Mouse (Mus musculus): ENCODE measurements around the gene Tgfbrap1. TPM values are rescaled to one million over a fixed set of nuclear protein-coding genes. Genes with fewer than 3 reads are reported as not detected.

The Tgfbrap1 gene
- polyA plus RNA-seq, 1 experiment: 28.7 TPM

DNA sequence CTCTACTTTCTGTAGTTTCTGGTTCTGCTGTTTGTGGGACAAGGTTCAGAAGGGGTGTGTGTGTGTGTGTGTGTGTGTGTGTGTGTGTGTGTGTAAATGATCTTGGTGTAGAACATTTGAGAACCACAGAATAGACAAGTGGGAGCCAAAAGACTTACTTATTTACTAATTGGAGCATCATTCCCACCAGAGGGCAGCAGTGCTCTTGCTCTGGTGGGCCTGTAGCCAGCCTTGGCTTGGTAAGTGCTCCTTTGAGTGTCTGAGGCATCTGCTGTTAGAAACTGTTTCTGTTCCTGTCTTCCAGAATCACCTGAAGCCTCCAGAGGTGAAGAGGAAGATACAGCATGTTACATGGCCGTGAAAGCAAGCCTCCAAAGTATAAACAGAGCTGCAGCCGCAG lies 14.4 kb upstream of the Tgfbrap1 start:
- DNase-seq (ENCODE audit: low read depth): no peak

DNA sequence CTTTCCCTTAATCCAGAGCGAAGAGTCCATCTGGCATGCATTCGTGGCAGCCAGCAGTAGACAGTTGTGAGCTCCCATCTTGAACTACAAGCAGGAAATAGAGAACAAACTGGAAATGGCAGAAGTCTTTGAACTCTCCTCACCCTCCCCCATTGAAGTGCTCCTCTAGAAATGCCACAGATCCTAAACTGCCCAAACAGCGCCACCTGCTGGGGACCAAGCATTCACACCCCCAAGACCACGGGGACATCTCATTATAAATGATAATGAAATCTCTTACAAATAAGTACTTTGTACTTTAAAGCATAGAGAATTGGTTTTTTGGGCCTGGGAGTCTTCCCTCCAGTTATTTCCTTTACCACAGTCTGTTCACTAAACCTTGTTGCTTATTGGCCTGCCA lies 12.1 kb upstream of the Tgfbrap1 start:
- DNase-seq (ENCODE audit: low read depth): no peak

GRCm38 (mm10) chr1:43108729-43109128 lies 10.3 kb upstream of the Tgfbrap1 start:
- DNase-seq (ENCODE audit: low read depth): no peak

- DNase-seq (ENCODE audit: low read depth): no peak
These were observed 4.2 kb downstream of the Tgfbrap1 start for GRCm38 (mm10) chr1:43094206-43094605.

DNA sequence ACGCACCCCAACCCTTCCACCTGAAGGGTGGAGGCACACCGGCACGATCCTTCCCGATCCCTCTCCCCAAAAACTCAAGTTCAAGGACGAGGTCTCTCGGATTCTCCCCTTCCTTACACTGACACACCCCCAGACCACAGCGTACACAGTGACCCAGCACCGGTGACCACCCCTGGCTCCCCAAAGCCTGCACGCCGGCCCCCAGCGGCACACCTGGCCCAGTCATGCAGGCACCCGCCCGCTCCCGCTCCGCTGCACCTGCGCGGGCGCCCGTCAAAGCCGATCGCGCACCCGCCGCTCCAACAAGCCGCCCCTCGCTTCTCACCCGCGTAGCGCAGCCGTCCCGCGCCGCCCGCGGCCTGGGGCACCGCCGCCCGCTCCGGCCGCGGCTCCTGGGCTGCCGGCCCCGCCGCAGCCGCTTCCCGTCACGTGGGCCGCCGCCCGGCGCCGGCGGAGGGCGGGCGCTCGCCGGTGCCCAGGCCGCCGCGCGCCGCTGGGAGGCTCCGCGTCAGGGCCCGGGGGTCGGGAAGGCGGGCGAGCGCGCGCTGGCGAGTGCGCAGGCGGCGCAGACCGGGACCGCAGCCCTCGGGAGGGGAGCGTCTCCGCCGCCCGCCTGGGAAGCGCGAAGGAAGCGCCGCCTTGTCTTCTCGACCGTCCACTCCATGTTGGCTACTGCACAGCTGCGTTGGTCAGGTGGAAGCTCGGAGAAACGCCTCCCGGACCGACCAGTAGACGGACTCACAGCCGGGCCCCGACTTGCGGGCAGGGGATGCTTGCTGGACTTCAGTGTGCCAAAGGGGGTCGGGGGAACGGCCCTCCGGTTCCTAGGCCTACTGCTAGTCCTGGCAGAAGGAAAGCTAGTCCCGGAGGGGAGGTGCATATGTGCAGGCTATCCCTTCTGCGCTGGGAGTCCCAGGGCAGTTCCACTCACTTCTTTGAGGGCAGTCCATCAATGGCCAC lies 6.1 kb downstream of the Tgfbrap1 start:
- no peak for DNase-seq (ENCODE audit: low read depth)

DNA sequence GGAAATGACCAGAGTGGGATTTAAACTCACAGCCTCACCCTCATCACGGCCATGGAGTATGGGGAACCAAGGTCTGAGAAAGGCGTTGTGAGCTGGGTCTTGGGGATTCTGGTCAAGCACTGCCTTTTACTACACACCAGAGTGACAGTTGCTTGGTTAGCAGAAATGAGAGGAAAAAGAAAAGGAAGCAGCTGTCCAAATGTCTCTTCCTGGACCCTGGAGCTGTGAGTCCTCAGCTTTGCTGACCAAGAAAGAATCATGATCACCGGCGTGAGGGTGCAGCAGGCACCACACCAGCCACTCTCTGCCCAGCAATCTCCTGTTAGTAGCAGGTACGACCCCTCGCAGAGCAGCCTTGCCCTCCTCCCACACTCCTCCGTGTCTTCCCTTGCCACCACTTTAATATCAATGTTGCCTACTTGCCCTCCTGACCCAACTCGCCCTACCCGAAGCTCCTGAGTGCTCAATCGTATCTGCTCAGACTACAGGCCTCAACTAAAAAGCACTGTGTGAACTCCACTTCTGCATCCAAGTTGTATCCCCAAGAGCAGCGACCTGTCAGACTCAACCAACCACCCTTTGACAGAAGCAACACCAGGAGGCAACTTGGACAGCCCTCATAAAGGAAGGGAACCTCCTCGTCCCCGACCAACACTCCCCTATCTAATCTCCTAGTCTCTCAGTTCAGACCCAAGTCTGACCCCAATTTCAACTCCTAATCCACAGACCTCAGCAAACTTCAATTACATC lies 7.0 kb downstream of the Tgfbrap1 start:
- no peak for DNase-seq (ENCODE audit: low read depth)

GRCm38 (mm10) chr1:43090418-43090817 lies 8.0 kb downstream of the Tgfbrap1 start:
- no peak for DNase-seq (ENCODE audit: low read depth)

- DNase-seq (ENCODE audit: low read depth): no peak
These were observed 15.5 kb downstream of the Tgfbrap1 start for GRCm38 (mm10) chr1:43082946-43083345.

DNA sequence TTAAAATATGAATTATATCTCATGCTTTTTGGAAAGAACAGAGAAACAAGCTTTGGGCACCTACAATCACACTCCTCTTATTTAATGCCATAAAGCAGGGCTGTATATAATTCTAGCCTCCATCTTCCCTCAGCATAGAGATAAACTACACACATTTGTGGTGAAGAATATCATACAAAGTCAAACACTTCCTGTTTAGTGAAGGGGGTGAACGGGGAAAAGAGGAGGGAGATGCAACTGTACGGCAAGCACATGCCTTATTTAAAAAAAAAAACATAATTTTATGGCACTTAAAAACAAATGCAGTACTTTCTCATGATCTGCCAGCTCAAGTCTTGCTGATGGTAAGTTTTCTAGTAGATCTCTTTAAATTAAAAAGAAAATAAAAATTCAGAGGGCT lies 20.3 kb downstream of the Tgfbrap1 start:
- DNase-seq (ENCODE audit: low read depth): no peak

- DNase-seq (ENCODE audit: low read depth): no peak
These were observed 23.6 kb downstream of the Tgfbrap1 start for GRCm38 (mm10) chr1:43074791-43075190.

GRCm38 (mm10) chr1:43072561-43072960 lies 25.9 kb downstream of the Tgfbrap1 start:
- no peak for DNase-seq (ENCODE audit: low read depth)

- no peak for DNase-seq (ENCODE audit: low read depth)
These were observed 26.4 kb downstream of the Tgfbrap1 start for GRCm38 (mm10) chr1:43072028-43072427.

- no peak for DNase-seq (ENCODE audit: low read depth)
These were observed 27.7 kb downstream of the Tgfbrap1 start for GRCm38 (mm10) chr1:43070726-43071125.

- peak; percentile 34 for DNase-seq (ENCODE audit: low read depth)
These were observed 30.9 kb downstream of the Tgfbrap1 start for GRCm38 (mm10) chr1:43067551-43067950.

GRCm38 (mm10) chr1:43066573-43066972 lies 31.9 kb downstream of the Tgfbrap1 start:
- no peak for DNase-seq (ENCODE audit: low read depth)

GRCm38 (mm10) chr1:43065615-43066310 lies 32.7 kb downstream of the Tgfbrap1 start:
- DNase-seq (ENCODE audit: low read depth): no peak

DNA sequence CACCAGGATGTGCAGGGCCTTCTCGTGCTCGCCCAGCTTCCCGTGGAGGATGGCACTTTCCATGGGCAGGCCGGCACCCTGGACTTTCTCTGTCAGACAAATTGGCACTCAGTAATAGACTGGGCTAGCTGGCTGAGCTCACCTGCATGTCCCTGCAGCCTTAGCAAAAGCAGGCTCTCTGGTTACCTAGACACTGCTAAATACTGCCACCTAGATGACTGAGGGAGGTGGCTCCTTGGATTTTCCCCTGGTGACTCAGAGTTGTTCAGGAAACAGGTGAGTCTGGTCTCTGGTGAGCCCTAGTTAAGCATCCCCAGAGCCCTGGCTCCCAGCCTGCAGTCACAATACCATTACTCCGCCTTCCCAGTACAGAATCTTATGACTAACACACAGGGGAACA lies 46.5 kb downstream of the Tgfbrap1 start:
- DNase-seq (ENCODE audit: low read depth): no peak

- DNase-seq (ENCODE audit: low read depth): no peak
These were observed 50.6 kb downstream of the Tgfbrap1 start for GRCm38 (mm10) chr1:43047811-43048210.

GRCm38 (mm10) chr1:43046990-43047389 lies 51.4 kb downstream of the Tgfbrap1 start:
- no peak for DNase-seq (ENCODE audit: low read depth)

GRCm38 (mm10) chr1:43045204-43045982 lies 53.0 kb downstream of the Tgfbrap1 start:
- no peak for DNase-seq (ENCODE audit: low read depth)

- no peak for DNase-seq (ENCODE audit: low read depth)
These were observed 56.2 kb downstream of the Tgfbrap1 start for GRCm38 (mm10) chr1:43042271-43042670.

Measured in gonadal fat pad, adult 2 months (tissue).